Mouse (Mus musculus): ENCODE data around the gene Slc25a44.
"Not testable (repeated sequence)": the region's sequence is repeated elsewhere in the genome, so short reads cannot be mapped to it uniquely, and the experiment has no call there.

The Slc25a44 gene

GRCm38 (mm10) chr3:88375750-88376626, 49.0 kb downstream of the Slc25a44 start:
- DNase-seq (ENCODE audit: low read depth, low spot score), result peak; percentile 33
- H3K36me3 ChIP-seq (ENCODE audit: control insufficient read depth, insufficient read depth, low read length, poor library complexity, severe bottlenecking), result not testable (repeated sequence)

GRCm38 (mm10) chr3:88372643-88373042, 52.3 kb downstream of the Slc25a44 start, which contains the start of gene Bglap3:
Bglap3 (minus strand) TSS chr3:88372743.
- not testable (repeated sequence) for DNase-seq (ENCODE audit: low read depth, low spot score); H3K27me3 ChIP-seq (ENCODE audit: control insufficient read depth, insufficient read depth, low read length, poor library complexity, severe bottlenecking); H3K36me3 ChIP-seq (ENCODE audit: control insufficient read depth, insufficient read depth, low read length, poor library complexity, severe bottlenecking)

More at GRCm38 (mm10) chr3:88375750-88376626, 49.0 kb downstream of the Slc25a44 start:
- not testable (repeated sequence) for H3K27me3 ChIP-seq (ENCODE audit: control insufficient read depth, insufficient read depth, low read length, poor library complexity, severe bottlenecking)

GRCm38 (mm10) chr3:88368511-88368910, 56.4 kb downstream of the Slc25a44 start:
- H3K27me3 ChIP-seq (ENCODE audit: control insufficient read depth, insufficient read depth, low read length, poor library complexity, severe bottlenecking); H3K36me3 ChIP-seq (ENCODE audit: control insufficient read depth, insufficient read depth, low read length, poor library complexity, severe bottlenecking); DNase-seq (ENCODE audit: low read depth, low spot score): not testable (repeated sequence)

GRCm38 (mm10) chr3:88367517-88367916, 57.4 kb downstream of the Slc25a44 start:
- not testable (repeated sequence) for DNase-seq (ENCODE audit: low read depth, low spot score); H3K36me3 ChIP-seq (ENCODE audit: control insufficient read depth, insufficient read depth, low read length, poor library complexity, severe bottlenecking); H3K27me3 ChIP-seq (ENCODE audit: control insufficient read depth, insufficient read depth, low read length, poor library complexity, severe bottlenecking)

- H3K27me3 ChIP-seq (ENCODE audit: control insufficient read depth, insufficient read depth, low read length, poor library complexity, severe bottlenecking); H3K36me3 ChIP-seq (ENCODE audit: control insufficient read depth, insufficient read depth, low read length, poor library complexity, severe bottlenecking): not testable (repeated sequence)
- DNase-seq (ENCODE audit: low read depth, low spot score), result peak; percentile 24
These were observed 58.0 kb downstream of the Slc25a44 start for GRCm38 (mm10) chr3:88366830-88367428.

GRCm38 (mm10) chr3:88365705-88366361, 59.1 kb downstream of the Slc25a44 start:
- H3K36me3 ChIP-seq (ENCODE audit: control insufficient read depth, insufficient read depth, low read length, poor library complexity, severe bottlenecking), result peaks cover 3% of the 10 kb centered on the region
- DNase-seq (ENCODE audit: low read depth, low spot score), result no peak
- no peaks in the 10 kb centered on the region for H3K27me3 ChIP-seq (ENCODE audit: control insufficient read depth, insufficient read depth, low read length, poor library complexity, severe bottlenecking)

- no peak for DNase-seq (ENCODE audit: low read depth, low spot score)
- Histone ChIP-seq H3K36me3 (ENCODE audit: control insufficient read depth, insufficient read depth, low read length, poor library complexity, severe bottlenecking) (peaks cover 6% of the 10 kb centered on the region), H3K27me3 (ENCODE audit: control insufficient read depth, insufficient read depth, low read length, poor library complexity, severe bottlenecking) (no peaks in the 10 kb centered on the region)
These were observed 60.6 kb downstream of the Slc25a44 start, which contains the start of gene Paqr6 for GRCm38 (mm10) chr3:88364337-88364736. Paqr6 (plus strand) TSS chr3:88364584.

GRCm38 (mm10) chr3:88363700-88364099, 61.2 kb downstream of the Slc25a44 start:
- no peaks in the 10 kb centered on the region for H3K27me3 ChIP-seq (ENCODE audit: control insufficient read depth, insufficient read depth, low read length, poor library complexity, severe bottlenecking)
- peaks cover 11% of the 10 kb centered on the region for H3K36me3 ChIP-seq (ENCODE audit: control insufficient read depth, insufficient read depth, low read length, poor library complexity, severe bottlenecking)
- DNase-seq (ENCODE audit: low read depth, low spot score), result no peak

- peaks cover 14% of the 10 kb centered on the region for H3K36me3 ChIP-seq (ENCODE audit: control insufficient read depth, insufficient read depth, low read length, poor library complexity, severe bottlenecking)
- H3K27me3 ChIP-seq (ENCODE audit: control insufficient read depth, insufficient read depth, low read length, poor library complexity, severe bottlenecking), result no peaks in the 10 kb centered on the region
- no peak for DNase-seq (ENCODE audit: low read depth, low spot score)
These were observed 63.2 kb downstream of the Slc25a44 start for GRCm38 (mm10) chr3:88361612-88362313.

- peaks cover 16% of the 10 kb centered on the region for H3K36me3 ChIP-seq (ENCODE audit: control insufficient read depth, insufficient read depth, low read length, poor library complexity, severe bottlenecking)
- no peak for DNase-seq (ENCODE audit: low read depth, low spot score)
- no peaks in the 10 kb centered on the region for H3K27me3 ChIP-seq (ENCODE audit: control insufficient read depth, insufficient read depth, low read length, poor library complexity, severe bottlenecking)
These were observed 63.8 kb downstream of the Slc25a44 start for GRCm38 (mm10) chr3:88361096-88361495.
